Mouse (Mus musculus): Measurements from ENCODE around the gene Rapgef4.
A peak's percentile ranks its signal among the peaks of the same experiment; 100 is the strongest.

- TF ChIP-seq USF1 (IDR thresholded peaks at IDR 0.05; ENCODE audit: low read depth), result no peak
- no peak for TF ChIP-seq MYOG (IDR thresholded peaks at IDR 0.05; ENCODE audit: control insufficient read depth, extremely low read depth, insufficient read length)
- peak; percentile 75 for TF ChIP-seq CTCF (IDR thresholded peaks at IDR 0.05; ENCODE audit: control insufficient read depth, insufficient read depth, insufficient read length)
Observed at GRCm38 (mm10) chr2:72234943-72235342, 253.9 kb downstream of the Rapgef4 start.
